Mouse (Mus musculus): ENCODE results near the gene Mtmr10. TPM values are rescaled to one million over a fixed set of nuclear protein-coding genes. Genes with fewer than 3 reads are reported as not detected.
A peak's percentile ranks its signal among the peaks of the same experiment; 100 is the strongest.

The Mtmr10 gene
- polyA plus RNA-seq, 1 experiment = 2.0 TPM

- no peaks in the 10 kb centered on the region for H3K27me3 ChIP-seq (replicated peaks)
- no peak overlapping the region for H3K4me3 ChIP-seq (replicated peaks)
- H3K9me3 ChIP-seq = peaks cover 12% of the 10 kb centered on the region
- peaks cover 39% of the 10 kb centered on the region for H3K4me1 ChIP-seq
- no peak for TF ChIP-seq FLI1 (IDR thresholded peaks at IDR 0.05; ENCODE audit: low read length)
- no peak for TF ChIP-seq GATA1 (IDR thresholded peaks at IDR 0.05; ENCODE audit: borderline replicate concordance, low read length)
- peaks cover 86% of the 10 kb centered on the region for H3K36me3 ChIP-seq (replicated peaks; ENCODE audit: low read length)
These were observed 39.4 kb downstream of the Mtmr10 start for GRCm38 (mm10) chr7:64326892-64327291.

- peaks cover 44% of the 10 kb centered on the region for H3K4me1 ChIP-seq
- peaks cover 18% of the 10 kb centered on the region for H3K9me3 ChIP-seq
- no peaks in the 10 kb centered on the region for H3K27me3 ChIP-seq (replicated peaks)
- no peak overlapping the region for H3K4me3 ChIP-seq (replicated peaks)
- TF ChIP-seq FLI1 (IDR thresholded peaks at IDR 0.05; ENCODE audit: low read length) (no peak), GATA1 (IDR thresholded peaks at IDR 0.05; ENCODE audit: borderline replicate concordance, low read length) (no peak)
- H3K36me3 ChIP-seq (replicated peaks; ENCODE audit: low read length) = peaks cover 86% of the 10 kb centered on the region
These were observed 40.0 kb downstream of the Mtmr10 start for GRCm38 (mm10) chr7:64327486-64327885.

DNA sequence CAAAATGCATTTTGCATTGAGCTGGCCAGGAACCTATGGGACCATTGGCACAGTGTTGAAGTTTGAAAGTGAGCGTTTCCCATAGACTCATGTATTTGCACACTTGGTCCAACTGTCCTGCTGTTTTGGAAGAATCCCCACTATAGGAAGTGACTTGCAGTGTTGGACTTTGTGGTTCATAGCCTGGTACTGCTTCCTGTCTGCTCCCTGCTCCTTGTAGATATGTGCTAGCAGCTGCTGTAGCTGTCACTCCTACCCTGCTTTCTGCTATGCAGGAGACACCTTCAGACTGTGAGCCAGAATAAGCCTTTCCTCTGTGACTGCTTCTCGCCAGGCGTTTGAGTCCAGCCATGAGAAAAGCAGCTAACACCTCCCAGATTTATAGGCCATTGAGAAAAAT, 43.9 kb downstream of the Mtmr10 start:
- Histone ChIP-seq H3K4me1 (peaks cover 43% of the 10 kb centered on the region), H3K9me3 (peaks cover 25% of the 10 kb centered on the region), H3K36me3 (replicated peaks; ENCODE audit: low read length) (peaks cover 92% of the 10 kb centered on the region), H3K27me3 (replicated peaks) (no peaks in the 10 kb centered on the region), H3K4me3 (replicated peaks) (peak overlapping the region; percentile 60)
- TF ChIP-seq FLI1 (IDR thresholded peaks at IDR 0.05; ENCODE audit: low read length) (peak; percentile 64), GATA1 (IDR thresholded peaks at IDR 0.05; ENCODE audit: borderline replicate concordance, low read length) (peak; percentile 67; the same call in 1 of the 3 replicates)

DNA sequence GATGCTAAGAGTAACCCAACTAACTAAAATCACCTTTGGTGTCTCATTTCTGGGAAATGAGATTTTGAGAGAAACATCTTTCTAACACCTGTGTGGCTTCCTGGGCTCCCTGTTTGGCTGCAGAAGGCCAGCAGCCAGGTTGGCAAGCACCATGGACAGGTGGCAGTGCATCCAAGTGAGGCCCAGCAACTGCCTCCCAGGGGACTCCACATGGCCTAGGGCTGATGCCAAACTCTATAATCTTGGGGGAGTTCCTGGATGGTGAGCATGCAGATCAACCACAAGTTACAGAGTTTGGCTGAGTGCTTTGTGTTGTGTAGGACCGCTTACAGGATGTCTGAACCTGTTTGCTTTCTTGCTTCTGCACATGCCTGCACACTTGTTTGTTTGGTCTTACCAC, 45.2 kb downstream of the Mtmr10 start:
- peaks cover 93% of the 10 kb centered on the region for H3K36me3 ChIP-seq (replicated peaks; ENCODE audit: low read length)
- H3K4me3 ChIP-seq (replicated peaks) = no peak overlapping the region
- no peak for TF ChIP-seq FLI1 (IDR thresholded peaks at IDR 0.05; ENCODE audit: low read length)
- no peak for TF ChIP-seq GATA1 (IDR thresholded peaks at IDR 0.05; ENCODE audit: borderline replicate concordance, low read length)

DNA sequence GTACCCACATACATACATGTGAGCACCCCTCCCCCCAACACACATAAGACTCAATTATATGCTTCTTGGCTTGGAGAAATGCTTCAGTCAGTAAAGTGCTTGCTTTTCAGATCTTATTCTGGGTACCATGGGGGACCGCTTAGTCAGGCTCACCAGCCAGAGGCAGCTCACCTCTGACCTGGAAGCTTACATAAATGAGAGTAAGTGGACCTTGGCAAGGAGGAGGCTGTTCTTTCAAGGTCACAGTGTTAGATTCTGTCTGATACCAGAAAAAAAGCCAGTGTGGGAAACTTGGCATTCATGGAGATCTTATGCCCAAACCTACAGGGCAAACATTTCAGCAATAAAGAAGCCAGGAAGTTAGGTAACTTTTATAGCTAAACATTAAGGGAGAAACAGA, 60.4 kb downstream of the Mtmr10 start:
- TF ChIP-seq FLI1 (IDR thresholded peaks at IDR 0.05; ENCODE audit: low read length) (no peak), GATA1 (IDR thresholded peaks at IDR 0.05; ENCODE audit: borderline replicate concordance, low read length) (no peak)
- peaks cover 73% of the 10 kb centered on the region for H3K36me3 ChIP-seq (replicated peaks; ENCODE audit: low read length)
- no peak overlapping the region for H3K4me3 ChIP-seq (replicated peaks)
- H3K9me3 ChIP-seq = no peaks in the 10 kb centered on the region
- H3K27me3 ChIP-seq (replicated peaks) = no peaks in the 10 kb centered on the region
- H3K4me1 ChIP-seq = peaks cover 32% of the 10 kb centered on the region

More for the DNA sequence above, 45.2 kb downstream of the Mtmr10 start:
- H3K9me3 ChIP-seq = peaks cover 25% of the 10 kb centered on the region
- H3K4me1 ChIP-seq = peaks cover 31% of the 10 kb centered on the region
- no peaks in the 10 kb centered on the region for H3K27me3 ChIP-seq (replicated peaks)

GRCm38 (mm10) chr7:64349147-64349861, 61.9 kb downstream of the Mtmr10 start:
- TF ChIP-seq GATA1 (IDR thresholded peaks at IDR 0.05; ENCODE audit: borderline replicate concordance, low read length) (no peak), FLI1 (IDR thresholded peaks at IDR 0.05; ENCODE audit: low read length) (no peak)
- Histone ChIP-seq H3K4me3 (replicated peaks) (no peak overlapping the region), H3K4me1 (peaks cover 32% of the 10 kb centered on the region), H3K36me3 (replicated peaks; ENCODE audit: low read length) (peaks cover 85% of the 10 kb centered on the region), H3K9me3 (no peaks in the 10 kb centered on the region), H3K27me3 (replicated peaks) (no peaks in the 10 kb centered on the region)

DNA sequence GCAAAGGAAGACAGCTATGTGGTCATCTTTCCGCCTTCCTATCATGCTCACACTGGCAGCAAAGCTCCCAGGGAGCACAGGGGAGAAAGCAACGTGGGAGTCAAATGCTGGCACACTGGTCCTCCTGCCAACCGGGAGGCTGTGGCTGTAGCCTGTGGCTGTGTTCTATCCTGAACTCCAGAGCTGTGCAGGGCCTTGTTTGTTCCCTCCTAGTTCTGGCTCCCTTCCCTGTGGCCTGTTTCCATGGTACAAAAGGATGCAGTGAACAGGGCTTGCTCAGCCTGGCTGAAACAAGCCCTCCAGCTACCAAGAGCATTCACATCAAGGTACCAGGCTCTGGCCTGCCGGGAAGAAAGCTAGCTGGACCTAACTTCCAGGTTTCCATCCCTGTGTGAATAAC, 63.6 kb downstream of the Mtmr10 start:
- Histone ChIP-seq H3K36me3 (replicated peaks; ENCODE audit: low read length) (peaks cover 88% of the 10 kb centered on the region), H3K9me3 (no peaks in the 10 kb centered on the region), H3K4me3 (replicated peaks) (no peak overlapping the region), H3K27me3 (replicated peaks) (no peaks in the 10 kb centered on the region), H3K4me1 (peaks cover 32% of the 10 kb centered on the region)
- TF ChIP-seq FLI1 (IDR thresholded peaks at IDR 0.05; ENCODE audit: low read length) = no peak
- TF ChIP-seq GATA1 (IDR thresholded peaks at IDR 0.05; ENCODE audit: borderline replicate concordance, low read length) = no peak

- no peak for TF ChIP-seq GATA1 (IDR thresholded peaks at IDR 0.05; ENCODE audit: borderline replicate concordance, low read length)
- TF ChIP-seq FLI1 (IDR thresholded peaks at IDR 0.05; ENCODE audit: low read length) = no peak
- Histone ChIP-seq H3K4me3 (replicated peaks) (no peak overlapping the region), H3K9me3 (no peaks in the 10 kb centered on the region), H3K4me1 (peaks cover 28% of the 10 kb centered on the region), H3K27me3 (replicated peaks) (no peaks in the 10 kb centered on the region), H3K36me3 (replicated peaks; ENCODE audit: low read length) (peaks cover 86% of the 10 kb centered on the region)
These were observed 66.8 kb downstream of the Mtmr10 start for GRCm38 (mm10) chr7:64354206-64354605.

DNA sequence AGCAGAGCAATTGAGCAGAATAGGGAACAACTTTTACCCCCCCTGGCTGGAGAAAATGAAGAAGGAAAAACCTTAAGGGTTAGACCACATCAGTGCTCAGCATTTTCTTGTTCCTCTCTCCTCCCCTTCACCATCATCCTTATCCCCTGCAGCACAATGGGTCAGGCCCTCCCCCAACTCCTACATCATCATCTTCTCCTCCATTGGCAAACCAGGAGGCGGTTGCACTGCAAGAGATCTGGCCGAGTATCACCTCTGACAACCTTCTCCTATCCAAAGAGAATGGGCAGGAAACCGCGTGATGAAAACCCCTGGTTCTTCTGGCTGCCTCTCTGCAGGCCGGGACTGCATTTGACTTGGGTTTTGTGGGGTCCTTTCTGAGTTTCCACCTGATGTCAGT, 69.2 kb downstream of the Mtmr10 start:
- H3K4me3 ChIP-seq (replicated peaks) = no peak overlapping the region
- H3K27me3 ChIP-seq (replicated peaks) = no peaks in the 10 kb centered on the region
- no peaks in the 10 kb centered on the region for H3K9me3 ChIP-seq
- no peak for TF ChIP-seq FLI1 (IDR thresholded peaks at IDR 0.05; ENCODE audit: low read length)
- no peak for TF ChIP-seq GATA1 (IDR thresholded peaks at IDR 0.05; ENCODE audit: borderline replicate concordance, low read length)
- peaks cover 23% of the 10 kb centered on the region for H3K4me1 ChIP-seq
- H3K36me3 ChIP-seq (replicated peaks; ENCODE audit: low read length) = peaks cover 88% of the 10 kb centered on the region

DNA sequence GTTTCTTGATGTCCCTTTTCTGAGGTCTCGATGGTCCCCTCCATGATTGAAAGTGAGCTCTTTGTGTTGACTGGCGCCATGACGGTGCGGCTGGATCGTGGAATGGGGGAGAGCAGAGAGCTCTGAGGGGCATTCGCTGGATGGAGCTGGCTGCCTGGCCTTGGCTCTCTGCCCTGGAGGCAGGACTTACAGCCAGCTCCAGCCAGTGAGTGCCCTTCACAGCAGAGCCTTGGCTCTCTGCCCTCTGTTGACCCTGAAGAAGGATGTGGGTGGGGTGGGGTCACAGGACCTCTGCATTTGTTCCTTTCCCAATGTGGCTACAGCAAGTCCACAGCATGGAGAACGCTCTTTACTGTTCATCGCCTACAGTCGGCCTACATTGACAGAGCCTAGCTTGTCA, 70.0 kb downstream of the Mtmr10 start:
- peaks cover 19% of the 10 kb centered on the region for H3K4me1 ChIP-seq
- no peaks in the 10 kb centered on the region for H3K9me3 ChIP-seq
- TF ChIP-seq FLI1 (IDR thresholded peaks at IDR 0.05; ENCODE audit: low read length) = no peak
- TF ChIP-seq GATA1 (IDR thresholded peaks at IDR 0.05; ENCODE audit: borderline replicate concordance, low read length) = no peak
- no peak overlapping the region for H3K4me3 ChIP-seq (replicated peaks)
- H3K27me3 ChIP-seq (replicated peaks) = no peaks in the 10 kb centered on the region
- H3K36me3 ChIP-seq (replicated peaks; ENCODE audit: low read length) = peaks cover 88% of the 10 kb centered on the region

All from megakaryocyte, embryonic 14.5 days (primary cell).